Mouse (Mus musculus) thymus, postnatal 4 days (tissue): ENCODE measurements around the gene Rpl5.
A peak's percentile ranks its signal among the peaks of the same experiment; 100 is the strongest.
"Not testable (repeated sequence)": the region's sequence is repeated elsewhere in the genome, so short reads cannot be mapped to it uniquely, and the experiment has no call there.

Experiments used
- DNase-seq: peaks from one replicate; pipeline ENCODE4 v3.0.0; 2021

Gene Rpl5

DNA sequence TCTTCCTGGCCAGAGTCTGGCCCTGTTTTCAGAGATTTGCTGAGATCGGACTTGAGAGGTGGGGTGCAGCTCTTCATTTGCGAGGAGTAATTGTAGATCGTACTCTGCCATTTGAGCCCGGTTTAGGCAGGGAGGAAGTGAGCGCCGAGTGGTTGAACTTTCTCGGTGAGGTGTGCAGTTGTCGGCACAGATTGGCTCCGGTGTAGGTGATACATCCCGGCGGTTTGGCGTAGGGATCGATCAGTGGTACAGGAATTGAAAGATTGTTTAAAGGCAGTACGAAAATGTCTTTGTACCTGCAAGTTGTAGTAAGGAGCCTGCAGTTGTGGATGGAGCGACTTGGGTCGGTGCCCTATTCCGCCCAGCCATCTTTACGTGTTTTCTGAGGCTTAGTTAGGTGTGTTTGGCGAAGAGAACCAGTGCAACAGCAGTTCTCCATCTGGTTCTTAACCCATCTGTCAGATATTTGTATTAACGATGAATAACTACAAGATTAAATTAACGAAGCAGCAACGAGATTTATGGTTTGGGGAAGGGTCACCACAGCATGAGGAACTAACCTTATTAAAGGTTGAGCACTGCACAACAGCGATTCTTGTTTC, 813 bp downstream of the Rpl5 start:
- no peak for DNase-seq

DNA sequence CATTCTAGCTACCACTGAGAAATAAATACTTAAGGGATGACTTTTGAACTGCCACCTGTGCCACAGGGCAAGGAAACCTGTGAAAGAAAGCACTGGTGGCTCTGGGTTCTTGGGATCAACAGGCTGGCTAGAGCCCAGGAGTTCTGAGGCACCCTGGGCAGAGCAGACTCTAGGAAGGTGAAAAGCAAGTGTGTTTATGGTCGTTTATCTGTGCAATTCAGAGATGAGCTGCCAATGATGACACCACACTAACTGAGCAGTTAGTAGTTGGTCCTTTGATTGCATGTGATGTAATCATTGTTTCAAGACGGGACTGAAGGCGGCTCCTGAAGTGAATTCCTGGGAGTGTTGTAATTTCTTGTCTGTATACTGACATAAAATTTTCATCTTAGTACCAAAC, 4.0 kb downstream of the Rpl5 start:
- DNase-seq, result no peak

DNA sequence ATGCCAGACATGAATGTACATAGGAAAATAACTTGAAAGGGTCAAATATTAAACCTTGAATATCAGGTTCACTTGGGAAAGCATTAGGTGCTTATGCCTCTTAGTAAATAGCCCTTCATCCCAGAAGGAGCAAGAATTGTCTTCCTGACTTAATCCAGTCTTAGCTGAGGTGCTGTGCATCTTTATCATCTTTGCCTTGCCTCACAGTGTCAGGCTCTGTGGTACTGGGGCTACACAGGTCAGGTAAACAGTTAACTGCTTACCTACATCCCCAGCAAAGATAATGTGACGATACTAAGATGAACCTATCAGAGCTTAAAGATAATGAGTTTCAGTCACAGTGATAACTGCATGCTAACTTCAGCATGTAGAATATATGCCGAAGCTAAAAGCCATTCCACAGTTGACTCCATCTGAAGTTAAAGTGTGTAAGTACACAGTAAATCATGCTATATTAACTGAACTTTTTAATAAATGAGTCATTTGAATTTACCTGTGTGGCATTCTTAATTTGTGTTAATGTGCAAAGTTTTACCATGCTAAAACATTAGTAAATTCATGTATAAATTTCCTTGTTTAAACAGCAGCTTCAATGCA, 8.3 kb downstream of the Rpl5 start:
- DNase-seq, result no peak

GRCm38 (mm10) chr5:107909668-107910067, 9.4 kb downstream of the Rpl5 start:
- DNase-seq, result no peak

- no peak for DNase-seq
These were observed 9.8 kb downstream of the Rpl5 start for GRCm38 (mm10) chr5:107910084-107910616.

DNA sequence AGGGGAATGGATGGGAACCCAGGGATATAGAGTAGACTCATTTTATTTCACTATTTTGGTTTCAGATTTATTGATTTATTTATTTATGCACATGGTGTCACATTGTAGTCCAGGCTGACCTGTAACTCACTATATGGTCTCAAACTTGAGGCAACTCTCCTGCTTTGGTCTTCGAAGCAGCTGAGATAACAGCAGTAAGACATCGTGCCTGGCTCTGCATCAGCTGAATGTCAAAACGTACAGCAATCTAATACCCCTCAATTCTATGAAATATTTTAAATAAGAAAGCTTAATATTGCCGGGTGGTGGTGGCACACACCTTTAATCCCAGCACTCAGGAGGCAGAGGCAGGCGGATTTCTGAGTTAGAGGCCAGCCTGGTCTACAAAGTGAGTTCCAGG, 10.7 kb downstream of the Rpl5 start:
- DNase-seq, result no peak

DNA sequence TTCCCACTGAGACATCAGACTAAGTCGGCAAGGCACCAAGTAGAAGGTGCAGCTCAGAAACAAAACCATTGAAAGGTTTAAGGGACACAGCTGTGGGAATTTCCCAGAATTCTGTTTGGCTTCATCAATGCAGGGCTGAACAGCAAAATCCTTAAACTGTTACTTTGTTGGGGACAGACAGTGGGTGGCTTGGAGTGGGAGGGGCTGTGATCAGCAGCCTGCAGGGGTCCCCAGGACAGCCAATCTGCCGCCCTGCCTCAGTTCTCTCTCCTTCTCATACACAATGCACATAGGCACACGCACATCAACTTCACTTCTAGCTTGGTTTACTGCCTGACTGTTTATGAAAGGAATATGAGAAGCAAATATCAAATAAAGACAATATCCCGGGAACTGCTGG, 15.0 kb downstream of the Rpl5 start:
- no peak for DNase-seq

DNA sequence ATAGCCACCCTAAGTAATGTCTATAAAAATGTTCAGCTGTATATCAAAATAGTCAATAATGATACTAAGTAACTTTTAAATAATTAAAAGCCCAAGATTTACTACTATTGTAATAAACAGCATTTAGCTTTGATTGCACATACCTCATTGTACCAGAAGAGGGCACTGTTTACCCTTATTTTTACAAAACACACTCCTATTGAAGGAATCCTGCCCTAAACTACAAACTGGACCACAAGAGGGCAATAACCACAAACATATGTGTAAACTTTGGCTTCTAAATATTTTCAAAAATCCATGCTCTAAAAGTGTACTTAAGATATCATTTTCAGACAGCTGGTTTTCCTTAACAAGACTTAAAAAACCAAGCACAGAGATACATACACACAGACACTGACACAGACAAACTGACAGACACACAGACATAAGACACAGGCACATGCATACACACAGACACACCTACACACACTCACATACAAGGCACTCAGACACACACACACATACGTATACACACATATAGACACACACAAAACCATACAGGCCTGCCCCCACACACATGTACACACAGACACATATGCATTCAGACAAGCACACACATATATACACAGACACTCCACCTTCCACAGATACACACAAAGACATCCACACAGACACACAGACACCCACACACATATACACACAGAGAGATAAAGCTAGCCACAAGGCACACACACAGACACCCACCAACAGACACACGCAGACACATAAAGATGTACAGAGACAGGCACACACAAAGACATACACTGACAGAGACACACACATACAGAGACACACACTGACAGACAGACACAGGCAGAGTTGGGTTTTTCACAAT, 21.3 kb downstream of the Rpl5 start:
- DNase-seq, result no peak

DNA sequence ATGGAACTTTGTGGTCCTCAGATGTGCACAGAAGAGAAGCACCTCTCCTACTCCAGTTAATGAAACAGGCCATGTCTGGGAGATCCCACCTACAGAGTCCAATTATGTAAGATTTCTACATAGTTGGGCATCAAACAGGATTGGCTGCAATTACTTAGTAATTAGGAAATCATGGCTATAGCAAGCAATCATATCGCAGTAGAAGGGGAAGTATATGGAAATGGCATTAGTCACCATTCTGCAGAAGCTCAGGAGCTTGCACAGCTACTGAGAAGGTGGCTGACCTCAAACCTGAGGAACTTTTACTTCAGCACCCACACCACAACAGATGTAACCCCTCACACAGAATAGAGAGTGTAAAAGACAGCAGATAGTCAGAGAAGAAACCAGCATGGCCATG, 22.5 kb downstream of the Rpl5 start:
- no peak for DNase-seq

- DNase-seq, result no peak
These were observed 24.3 kb downstream of the Rpl5 start for GRCm38 (mm10) chr5:107924564-107924963.

GRCm38 (mm10) chr5:107926550-107927249, 26.4 kb downstream of the Rpl5 start:
- peak; percentile 65 for DNase-seq

DNA sequence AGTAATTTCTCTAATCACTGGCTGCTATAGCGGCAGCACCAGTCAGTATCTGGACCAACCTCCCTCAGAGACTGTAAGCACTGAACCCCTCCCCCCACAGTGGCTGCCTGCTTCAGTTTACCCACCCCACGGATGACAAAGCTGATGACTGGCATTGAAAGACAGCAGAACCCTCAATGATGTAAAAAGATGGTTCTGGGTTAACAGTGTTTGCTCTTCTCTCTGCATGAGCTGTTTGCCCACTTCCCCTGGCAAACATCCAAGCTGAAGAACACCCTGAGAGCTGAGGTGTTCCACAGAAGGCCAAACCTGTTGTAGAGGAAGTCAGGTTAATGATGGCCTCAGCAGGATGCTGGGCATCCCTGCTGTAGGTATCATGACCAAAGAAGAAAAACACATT, 32.3 kb downstream of the Rpl5 start:
- DNase-seq, result peak; percentile 39

DNA sequence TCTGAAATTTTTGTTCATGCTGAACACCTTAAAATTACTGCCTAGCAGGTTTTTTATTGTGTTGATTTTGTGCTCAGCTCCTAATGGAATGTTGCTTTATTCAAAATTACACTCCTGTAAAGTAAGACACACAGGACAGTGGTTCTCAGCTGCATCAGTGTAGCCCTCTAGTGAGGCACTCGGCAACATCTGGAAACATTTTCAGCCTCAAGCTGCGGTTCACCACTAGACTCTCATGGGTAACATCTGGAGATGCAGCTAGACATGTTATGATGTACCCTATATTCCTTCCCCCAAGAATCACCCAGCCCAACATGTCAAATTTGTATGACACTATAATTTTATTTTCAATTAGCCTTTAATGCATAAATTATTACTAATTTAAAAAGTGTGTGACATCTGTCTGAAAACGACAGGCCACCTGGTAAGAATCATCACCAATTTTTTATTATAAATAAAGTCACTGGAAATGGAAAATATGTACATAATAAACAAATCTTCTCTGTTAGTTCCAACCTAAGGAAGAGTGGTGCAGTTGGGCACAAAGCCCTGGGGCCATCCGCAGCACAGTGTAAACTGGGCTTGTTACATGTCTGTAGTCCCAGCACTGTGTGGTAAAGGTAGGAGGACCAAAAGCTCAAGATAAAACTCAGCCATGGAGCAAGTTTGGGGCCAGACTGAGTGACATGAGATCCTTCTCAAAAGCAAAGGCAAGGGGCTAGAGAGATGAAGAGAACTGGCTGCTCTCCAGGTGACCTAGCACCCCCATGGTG, 33.1 kb downstream of the Rpl5 start:
- DNase-seq, result no peak

DNA sequence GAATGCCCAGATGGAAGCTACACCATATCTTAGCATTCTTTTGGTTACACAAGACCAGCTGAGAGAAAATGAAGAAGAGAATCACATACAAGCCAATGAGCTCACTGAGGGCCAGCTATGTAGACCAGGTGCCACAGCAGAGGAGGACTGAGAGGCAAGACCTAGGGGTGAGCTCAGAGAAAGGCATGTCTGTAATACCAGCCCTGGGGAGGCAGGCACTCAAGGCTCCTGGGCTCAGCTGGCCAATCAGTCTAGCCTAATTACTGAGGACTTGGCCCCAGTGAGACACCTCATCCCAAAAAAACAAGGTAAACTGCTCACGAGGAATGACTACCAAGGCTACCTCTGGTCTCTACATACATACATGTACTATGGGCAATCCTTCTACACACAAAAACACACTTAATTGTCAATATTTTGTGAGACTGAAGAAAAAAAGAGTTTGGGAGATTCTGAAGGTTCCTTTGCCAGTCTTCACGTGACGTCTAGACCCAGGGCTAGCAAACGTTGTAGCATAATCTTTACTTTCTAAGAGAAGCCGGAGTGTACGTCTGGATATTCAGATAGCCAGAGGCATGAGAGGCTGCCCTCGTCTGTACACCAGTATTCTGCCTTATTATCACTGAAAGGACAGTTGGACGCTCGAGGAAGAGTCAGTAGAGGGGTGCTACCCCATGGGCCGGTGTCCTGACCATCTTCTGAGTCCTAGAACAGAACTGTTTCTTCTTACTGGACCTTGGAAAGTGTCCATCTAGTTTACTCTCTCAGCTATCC, 34.7 kb downstream of the Rpl5 start:
- no peak for DNase-seq

DNA sequence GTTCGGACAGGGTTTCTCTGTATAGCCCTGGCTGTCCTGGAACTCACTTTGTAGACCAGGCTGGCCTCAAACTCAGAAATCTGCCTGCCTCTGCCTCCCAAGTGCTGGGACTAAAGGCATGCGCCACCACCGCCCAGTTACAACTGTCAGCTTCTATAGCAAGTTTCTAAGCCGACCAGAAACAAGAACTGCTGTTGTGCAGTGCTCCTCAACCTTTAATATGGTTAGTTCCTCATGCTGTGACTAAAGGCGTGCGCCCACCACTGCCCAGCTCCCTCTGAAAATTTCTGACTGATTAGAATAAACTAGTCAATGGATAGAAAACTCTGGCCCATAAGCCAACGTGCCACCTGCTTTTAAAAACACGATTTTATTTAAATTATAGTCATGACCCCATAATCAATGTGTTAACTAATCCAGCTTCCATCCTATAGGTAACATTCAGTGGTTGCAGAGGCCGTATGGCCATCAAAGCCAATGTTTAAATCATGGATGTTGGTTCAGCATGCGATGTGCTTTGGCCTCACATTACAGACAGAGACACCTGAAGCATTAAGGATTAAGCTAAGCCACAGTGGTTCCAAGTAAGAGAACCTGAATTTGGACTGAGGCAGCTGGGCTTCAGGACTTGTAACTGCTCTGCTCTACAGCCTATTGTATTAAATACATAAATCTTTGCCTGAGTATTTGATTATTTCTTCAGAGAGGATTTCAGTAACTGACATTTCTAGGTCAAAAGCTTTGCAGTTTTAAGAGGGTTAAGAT, 36.5 kb downstream of the Rpl5 start:
- no peak for DNase-seq

GRCm38 (mm10) chr5:107938483-107938882, 38.2 kb downstream of the Rpl5 start:
- DNase-seq, result not testable (repeated sequence)

DNA sequence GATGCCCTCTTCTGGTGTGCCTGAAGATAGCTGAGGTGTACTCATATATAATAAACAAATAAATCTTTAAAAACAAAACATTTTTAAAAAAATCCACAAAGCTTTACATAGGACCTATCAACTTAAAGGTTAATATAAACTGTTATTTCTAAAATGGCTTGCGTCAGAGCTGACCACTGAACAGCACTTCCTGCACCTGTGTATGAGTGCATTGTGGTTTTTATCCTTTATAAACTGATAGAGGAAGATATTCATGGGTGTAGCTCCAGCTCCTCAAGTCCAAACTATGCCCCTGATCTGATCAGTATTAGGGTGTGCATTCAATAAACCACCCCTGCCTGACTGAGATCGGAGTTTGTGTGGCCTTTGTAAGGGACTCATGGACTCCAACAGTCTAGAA, 38.6 kb downstream of the Rpl5 start:
- no peak for DNase-seq

GRCm38 (mm10) chr5:107939701-107940100, 39.4 kb downstream of the Rpl5 start:
- no peak for DNase-seq

- no peak for DNase-seq
These were observed 40.9 kb downstream of the Rpl5 start for GRCm38 (mm10) chr5:107941222-107941621.

DNA sequence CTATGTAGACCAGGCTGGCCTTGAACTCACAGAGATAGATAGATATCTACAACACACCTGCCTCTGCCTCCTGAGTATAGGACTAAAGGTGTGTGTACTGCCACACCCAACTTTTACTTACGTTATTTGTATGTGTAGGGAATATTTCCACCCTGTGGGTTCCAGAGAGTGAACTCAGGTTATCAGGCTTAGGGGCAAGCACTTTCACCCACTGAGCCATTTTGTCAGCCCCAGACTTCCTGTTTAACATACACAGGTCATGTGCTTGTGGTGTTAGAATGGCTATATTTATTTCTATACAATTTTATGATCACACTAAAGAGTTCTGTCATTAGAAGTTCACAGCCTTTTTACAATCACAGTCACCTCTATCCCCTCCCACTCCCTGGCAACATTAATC, 42.6 kb downstream of the Rpl5 start:
- no peak for DNase-seq

- no peak for DNase-seq
These were observed 43.2 kb downstream of the Rpl5 start for GRCm38 (mm10) chr5:107943526-107943925.
